Comparison of ENCODE assay signal across 8 mouse cellular contexts in the genomic region with DNA sequence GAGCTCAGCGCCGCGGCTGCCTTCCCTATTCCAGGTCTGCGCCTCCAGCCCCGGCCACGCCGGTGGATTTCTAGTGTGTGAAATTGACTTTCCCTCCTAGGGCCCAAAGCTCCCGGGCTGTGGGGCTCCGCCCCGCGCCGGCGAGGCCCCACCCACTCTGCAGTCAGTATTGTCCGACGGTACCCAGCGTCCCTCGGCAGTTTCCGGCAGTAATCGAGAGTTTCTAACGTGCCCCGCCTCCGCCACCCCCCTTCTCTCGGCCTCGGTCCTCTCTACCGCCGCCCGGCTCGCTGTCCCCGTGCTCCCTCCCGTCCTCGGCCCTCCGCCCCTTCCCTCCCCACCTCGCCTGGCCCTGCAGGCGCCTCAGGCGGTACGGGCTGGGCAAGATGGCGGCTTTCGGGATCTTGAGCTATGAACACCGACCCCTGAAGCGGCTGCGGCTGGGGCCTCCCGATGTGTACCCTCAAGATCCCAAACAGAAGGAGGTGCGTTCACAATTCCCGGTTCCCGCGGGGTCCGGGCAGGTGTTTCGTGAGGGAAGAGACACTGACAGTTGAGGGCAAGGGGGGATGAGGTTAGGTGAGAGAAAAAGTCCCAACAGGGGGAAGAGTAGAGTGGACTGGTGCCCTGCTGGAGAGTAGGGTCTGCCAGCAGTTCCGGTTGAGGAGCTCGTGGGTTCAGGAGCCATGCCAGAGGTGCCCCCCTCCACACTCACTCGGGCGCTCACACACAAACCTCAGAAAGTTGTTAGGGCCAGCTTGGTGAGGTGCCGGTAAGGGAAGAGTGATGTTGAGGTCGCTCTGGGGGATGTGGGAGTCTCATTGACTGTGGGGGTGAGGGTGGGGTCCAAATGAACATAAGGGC. TPM values are rescaled to one million over a fixed set of nuclear protein-coding genes. Genes with fewer than 3 reads are reported as not detected.
DNase-seq lines count a peak whose midpoint lies in the region; ATAC-seq lines count a peak whose summit lies in the region.

A gene (plus strand): TSS at position 156 of the 864 bp plus-strand sequence.

- peaks cover 4% of the 10 kb centered on the region; the same call in 1 of the 2 replicates for H3K79me2 ChIP-seq in macrophage (ENCODE audit: inconsistent target)

- H3K4me3 ChIP-seq in hindbrain, embryonic 16.5 days (ENCODE audit: low read length) = peak within 1 kb of the TSS; percentile 52
- peak within 1 kb of the TSS; percentile 63 for H3K4me3 ChIP-seq in macrophage (ENCODE audit: inconsistent target)

- peak within 1 kb of the TSS; percentile 66 for H3K9ac ChIP-seq in hindbrain, embryonic 16.5 days (ENCODE audit: low read depth, low read length)

- peak within 1 kb of the TSS; percentile 54 for H3K4me2 ChIP-seq in hindbrain, embryonic 16.5 days (ENCODE audit: low read length)

- H3K27ac ChIP-seq in hindbrain, embryonic 16.5 days (ENCODE audit: low read depth, low read length) = peak within 1 kb of the TSS; percentile 59; the same call in 1 of the 2 replicates
- peak within 1 kb of the TSS; percentile 64 for H3K27ac ChIP-seq in macrophage

- peak; percentile 87 for DNase-seq in T-cell, adult 2 months (ENCODE audit: low spot score)
- peak; percentile 85 to 90 for DNase-seq in cerebellum, postnatal 36 days
- DNase-seq in gastrocnemius, adult 18-20 months (ENCODE audit: low spot score) = peak; percentile 90
- peak; percentile 68 to 83 for DNase-seq in left cerebral cortex, adult 18-20 months (ENCODE audit: low spot score in 2 of 2)
- peak; percentile 84 for DNase-seq in right cerebral cortex, adult 18-20 months
- DNase-seq in urinary bladder, postnatal 10 days (ENCODE audit: low spot score) = peak; percentile 58

- H3K36me3 ChIP-seq in hindbrain, embryonic 16.5 days (ENCODE audit: control insufficient read depth, insufficient read depth, low read length) = no peaks in the 10 kb centered on the region
- peaks cover under 1% of the 10 kb centered on the region; the same call in 1 of the 2 replicates for H3K36me3 ChIP-seq in macrophage (ENCODE audit: inconsistent target)

- H3K9me3 ChIP-seq in hindbrain, embryonic 16.5 days (ENCODE audit: control insufficient read depth, low read length) = no peaks in the 10 kb centered on the region

- 13% methylated on average over 43 of the region's 54 CpGs for WGBS in hindbrain, embryonic 16.5 days
- WGBS in macrophage (ENCODE audit: missing documents) = 20% methylated on average over 46 of the region's 54 CpGs

- H3K4me1 ChIP-seq in hindbrain, embryonic 16.5 days (ENCODE audit: control insufficient read depth, insufficient read depth, low read depth, low read length) = no peaks in the 10 kb centered on the region; the same call in 1 of the 2 replicates

- H3K27me3 ChIP-seq in hindbrain, embryonic 16.5 days (replicated peaks; ENCODE audit: control insufficient read depth, insufficient read depth, low read length) = no peaks in the 10 kb centered on the region

- peak; percentile 98 for ATAC-seq in hindbrain, embryonic 16.5 days

RNA-seq across cellular contexts. Expression of the gene that starts here (rescaled TPM):
- total RNA-seq in gastrocnemius, adult 18-20 months (2021) = 10 to 100 TPM; 15.8 to 16.1 TPM
- 17.6 and 25.2 TPM in 2 replicates for polyA plus RNA-seq in hindbrain, embryonic 16.5 days (2015; fragmentation: Nextera tagmentation; extraction: Ambion mirVana)
- total RNA-seq in left cerebral cortex, adult 18-20 months (2021) = 10 to 100 TPM; 20.5 to 22.3 TPM
- total RNA-seq in macrophage (2018; cell fraction: chromatin; rRNA removed) = 100 to 1,000 TPM; 161 to 300 (median 236) TPM
- total RNA-seq in macrophage (2018; cell fraction: cytosol; rRNA removed) = 10 to 100 TPM; 26.7 to 43.4 (median 34.1) TPM
- 100 to 1,000 TPM in 23 of 26 experiments, 10 to 100 TPM in 3; 83.0 to 176 (median 128) TPM for total RNA-seq in macrophage (2018; cell fraction: nucleus; rRNA removed)
- 35.4 to 43.8 TPM (median 41.3 TPM) in 3 replicates for polyA plus RNA-seq in macrophage (2018)

Comparison
In these comparisons a context has a peak if more than half of its experiments do, and no peak if none do; other contexts are left out.
1. Peak in every context shown above with its lines: DNase-seq, ATAC-seq, H3K4me3 ChIP-seq and H3K27ac ChIP-seq.